Mouse (Mus musculus) CD4-positive helper T cell, adult 2 months (primary cell): Measurements from ENCODE around the gene Tm4sf19.

Experiments
- DNase-seq: peaks from one replicate; pipeline ENCODE4 v3.0.0-alpha.2; 2012; ENCODE audit warnings: low read depth, missing footprints, low spot score

The Tm4sf19 gene

DNA sequence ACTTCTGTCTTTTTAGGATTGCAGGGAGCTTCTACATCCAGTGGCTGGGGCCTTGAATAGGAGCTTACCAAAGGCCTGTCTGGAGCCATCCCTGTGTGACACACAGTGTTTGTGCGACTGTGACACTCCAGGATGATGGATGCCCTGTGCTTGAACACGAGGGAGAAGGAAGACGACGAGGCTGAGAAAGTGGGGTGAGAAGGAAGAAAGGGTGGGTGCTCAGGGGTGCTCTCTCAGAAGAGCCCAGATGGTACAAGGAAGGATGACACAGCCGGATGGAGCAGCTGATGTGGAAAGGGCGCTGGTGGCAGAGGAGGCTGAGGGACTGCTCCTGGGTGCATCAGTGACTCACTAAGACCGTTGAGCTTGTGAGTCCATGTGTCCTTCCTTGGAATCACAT is at the start of gene Tm4sf19:
Gene Tm4sf19 (plus strand): TSS at position 240 of the 400 bp plus-strand sequence.
- no peak for DNase-seq

GRCm38 (mm10) chr16:32350776-32351175 is 49.5 kb upstream of the Tm4sf19 start:
- DNase-seq = no peak

- DNase-seq = no peak
Measured at GRCm38 (mm10) chr16:32363530-32363929, 36.8 kb upstream of the Tm4sf19 start.

GRCm38 (mm10) chr16:32371351-32371750 is 29.0 kb upstream of the Tm4sf19 start:
- no peak for DNase-seq

GRCm38 (mm10) chr16:32379575-32379974 is 20.7 kb upstream of the Tm4sf19 start:
- no peak for DNase-seq

- DNase-seq = no peak
Measured at GRCm38 (mm10) chr16:32382901-32383300, 17.4 kb upstream of the Tm4sf19 start.

DNA sequence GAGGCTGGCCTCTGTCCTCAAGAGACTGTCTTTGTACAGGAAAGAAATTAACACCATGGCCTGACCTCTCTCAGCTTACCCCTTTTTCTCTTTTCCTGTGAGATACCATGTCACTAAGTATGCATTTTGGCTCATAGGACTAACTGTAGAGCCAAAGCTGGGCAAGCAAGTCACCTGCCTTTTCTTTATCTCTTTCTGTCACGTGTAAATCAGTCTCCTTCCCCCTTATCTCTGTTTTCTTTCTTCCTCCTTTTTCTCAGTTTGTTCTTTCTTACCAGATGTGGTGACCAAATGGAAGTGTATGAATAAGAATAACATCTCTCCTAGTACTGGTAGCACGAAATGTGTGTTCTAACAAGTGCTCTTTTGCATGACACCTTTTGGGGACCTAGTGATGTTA is 15.4 kb upstream of the Tm4sf19 start:
- no peak for DNase-seq

GRCm38 (mm10) chr16:32386826-32387225 is 13.5 kb upstream of the Tm4sf19 start:
- DNase-seq = no peak

GRCm38 (mm10) chr16:32389049-32389448 is 11.3 kb upstream of the Tm4sf19 start:
- no peak for DNase-seq

DNA sequence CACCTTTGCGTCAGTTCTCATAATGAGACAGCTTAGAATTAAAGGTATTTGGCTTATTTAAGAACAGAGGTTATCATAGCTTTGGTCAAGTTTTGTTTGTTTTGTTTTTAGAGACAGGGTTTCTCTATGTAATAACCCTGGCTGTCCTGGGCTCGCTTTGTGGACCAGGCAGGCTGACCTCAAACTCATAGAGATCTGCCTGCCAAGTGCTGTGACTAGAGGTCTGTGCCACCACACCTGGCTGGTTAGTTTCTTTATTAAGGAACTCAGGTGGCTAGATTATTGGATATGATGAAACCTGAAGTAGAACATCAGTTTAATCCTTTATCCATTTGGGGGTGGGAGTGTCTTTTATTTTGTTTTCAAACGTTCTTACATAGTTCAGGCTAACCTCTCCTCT is 10.5 kb upstream of the Tm4sf19 start:
- DNase-seq = no peak

DNA sequence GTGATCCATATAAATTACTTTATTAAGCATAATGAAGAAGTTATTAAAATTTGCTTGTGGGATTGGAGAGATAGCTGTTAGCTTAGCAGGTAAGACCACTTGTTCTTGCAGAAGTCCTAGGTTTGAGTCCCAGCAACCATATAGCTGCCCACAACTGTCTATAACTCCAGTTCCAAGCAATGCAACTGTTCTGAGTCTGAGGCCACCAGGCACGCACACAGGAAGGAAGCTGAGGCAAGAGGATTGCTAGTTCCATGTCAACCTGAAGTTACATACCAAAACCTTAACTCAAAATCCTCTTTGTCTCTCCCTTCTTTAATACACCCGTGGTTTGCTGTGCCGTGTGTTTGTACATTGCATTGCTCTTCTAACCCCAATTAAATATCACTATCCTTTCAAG is 9.4 kb upstream of the Tm4sf19 start:
- no peak for DNase-seq

DNA sequence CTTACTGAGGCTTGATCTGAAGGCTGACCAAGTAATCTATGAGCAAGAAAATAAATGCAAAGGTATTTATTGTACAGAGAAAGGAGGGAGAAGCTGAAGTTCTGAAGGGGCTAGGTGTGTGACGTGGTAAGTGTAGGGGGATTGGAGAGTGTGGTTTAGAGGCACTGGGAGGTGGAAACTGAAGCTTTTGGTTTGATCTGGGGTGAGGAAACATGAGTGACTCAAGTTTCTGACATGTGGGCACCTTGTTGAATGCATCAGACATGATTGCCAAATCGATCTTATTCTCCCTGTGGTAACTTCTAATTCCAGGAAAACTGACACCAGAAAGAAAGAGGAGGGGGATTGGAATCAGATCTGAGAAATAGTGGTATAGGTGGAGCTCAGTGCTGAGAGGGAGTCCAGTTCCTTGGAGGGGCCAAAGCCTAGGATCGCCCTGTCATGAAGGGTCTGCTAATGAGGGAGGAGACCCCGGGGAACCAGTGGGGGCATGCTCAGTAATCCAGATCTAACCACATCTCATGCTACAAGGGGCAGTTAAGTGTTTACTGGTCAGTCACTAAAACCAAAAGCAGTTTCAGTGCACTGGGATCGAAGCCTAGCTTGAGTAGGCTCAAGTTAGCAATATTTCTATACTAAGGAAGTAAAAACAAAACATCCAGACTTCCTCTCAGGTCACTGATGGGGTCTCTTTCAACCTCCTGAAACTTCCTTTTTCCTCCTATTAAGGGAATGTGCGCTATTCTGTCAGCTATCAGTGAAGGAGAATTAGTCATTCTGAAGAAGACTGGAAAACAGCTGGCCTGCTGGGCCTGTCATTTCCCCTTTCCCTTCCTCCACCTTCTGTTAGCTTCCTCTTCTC is 4.4 kb upstream of the Tm4sf19 start:
- no peak for DNase-seq

GRCm38 (mm10) chr16:32396541-32396835 is 3.8 kb upstream of the Tm4sf19 start:
- no peak for DNase-seq

GRCm38 (mm10) chr16:32398206-32398605 is 2.1 kb upstream of the Tm4sf19 start:
- no peak for DNase-seq

DNA sequence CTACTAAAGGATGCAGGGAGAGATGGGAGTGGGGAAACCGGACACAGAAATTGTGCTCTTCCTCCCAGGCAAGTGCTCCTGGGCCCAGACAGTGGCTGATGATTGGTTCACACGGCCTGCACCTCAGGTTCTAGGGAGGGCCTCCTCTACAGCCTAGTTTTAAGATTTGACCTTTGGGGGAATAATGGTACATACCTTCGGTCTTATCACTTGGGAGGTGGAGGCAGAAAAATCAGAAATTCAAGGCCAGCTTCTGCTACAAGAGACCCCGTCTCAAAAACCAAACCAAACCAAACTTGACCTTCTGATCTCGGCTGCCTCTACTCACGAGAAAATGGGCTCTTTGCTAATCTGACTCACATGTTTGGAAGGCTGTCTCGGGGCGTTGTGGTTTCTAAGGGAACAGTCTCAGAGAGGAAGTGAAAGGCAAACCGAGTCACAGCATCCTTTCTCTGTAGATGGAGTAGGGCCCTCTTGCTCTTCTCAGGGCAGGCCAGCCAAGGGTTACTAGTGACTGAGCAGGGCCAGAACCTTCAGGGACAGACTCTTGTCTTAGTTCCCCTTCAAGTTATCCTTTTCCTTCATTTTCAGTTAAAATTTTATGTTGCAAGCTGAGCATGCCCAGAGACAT is 1.1 kb downstream of the Tm4sf19 start:
- no peak for DNase-seq

- no peak for DNase-seq
Measured at GRCm38 (mm10) chr16:32402818-32403217, 2.5 kb downstream of the Tm4sf19 start.

- DNase-seq = no peak
Measured at GRCm38 (mm10) chr16:32405716-32406115, 5.4 kb downstream of the Tm4sf19 start.

DNA sequence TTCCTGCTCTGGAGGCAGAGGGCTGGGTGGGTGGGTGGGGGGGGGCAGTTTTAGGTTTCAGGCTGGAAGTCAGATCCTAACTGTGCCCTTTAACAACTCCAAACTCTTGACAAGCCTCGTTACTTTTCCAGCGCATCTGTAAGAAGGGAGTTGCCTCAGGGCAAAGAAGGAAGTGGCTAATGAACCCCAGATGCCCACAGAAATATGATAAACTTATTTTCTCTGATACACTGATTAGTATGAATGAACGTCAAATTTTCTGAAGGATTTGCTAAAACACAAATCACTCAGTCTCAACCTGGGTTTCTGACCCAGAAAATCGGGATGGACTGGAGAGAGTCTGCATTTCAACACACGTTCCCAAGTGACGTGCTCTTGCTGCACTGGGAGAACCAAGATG is 6.4 kb downstream of the Tm4sf19 start:
- DNase-seq = no peak

DNA sequence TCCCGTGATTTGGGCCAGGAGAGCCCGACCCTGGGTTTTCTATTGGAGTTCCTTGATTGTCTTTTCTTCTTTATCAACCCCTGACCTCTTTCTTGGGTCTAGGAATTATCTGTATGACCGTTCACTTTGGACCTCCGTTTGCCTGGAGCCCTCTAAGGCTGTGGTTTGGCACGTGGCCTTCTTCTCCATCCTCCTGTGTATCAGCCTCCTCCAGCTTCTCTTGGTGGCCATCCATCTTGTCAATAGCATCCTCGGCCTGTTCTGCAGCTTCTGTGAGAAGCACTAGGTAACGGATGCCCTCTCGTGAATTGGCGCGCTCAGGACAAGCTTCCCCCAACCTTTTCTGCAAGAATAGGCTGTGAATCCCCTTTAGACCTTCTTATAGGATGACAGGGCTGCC is 7.4 kb downstream of the Tm4sf19 start:
- DNase-seq = no peak

GRCm38 (mm10) chr16:32417457-32417856 is 17.2 kb downstream of the Tm4sf19 start:
- DNase-seq = no peak

DNA sequence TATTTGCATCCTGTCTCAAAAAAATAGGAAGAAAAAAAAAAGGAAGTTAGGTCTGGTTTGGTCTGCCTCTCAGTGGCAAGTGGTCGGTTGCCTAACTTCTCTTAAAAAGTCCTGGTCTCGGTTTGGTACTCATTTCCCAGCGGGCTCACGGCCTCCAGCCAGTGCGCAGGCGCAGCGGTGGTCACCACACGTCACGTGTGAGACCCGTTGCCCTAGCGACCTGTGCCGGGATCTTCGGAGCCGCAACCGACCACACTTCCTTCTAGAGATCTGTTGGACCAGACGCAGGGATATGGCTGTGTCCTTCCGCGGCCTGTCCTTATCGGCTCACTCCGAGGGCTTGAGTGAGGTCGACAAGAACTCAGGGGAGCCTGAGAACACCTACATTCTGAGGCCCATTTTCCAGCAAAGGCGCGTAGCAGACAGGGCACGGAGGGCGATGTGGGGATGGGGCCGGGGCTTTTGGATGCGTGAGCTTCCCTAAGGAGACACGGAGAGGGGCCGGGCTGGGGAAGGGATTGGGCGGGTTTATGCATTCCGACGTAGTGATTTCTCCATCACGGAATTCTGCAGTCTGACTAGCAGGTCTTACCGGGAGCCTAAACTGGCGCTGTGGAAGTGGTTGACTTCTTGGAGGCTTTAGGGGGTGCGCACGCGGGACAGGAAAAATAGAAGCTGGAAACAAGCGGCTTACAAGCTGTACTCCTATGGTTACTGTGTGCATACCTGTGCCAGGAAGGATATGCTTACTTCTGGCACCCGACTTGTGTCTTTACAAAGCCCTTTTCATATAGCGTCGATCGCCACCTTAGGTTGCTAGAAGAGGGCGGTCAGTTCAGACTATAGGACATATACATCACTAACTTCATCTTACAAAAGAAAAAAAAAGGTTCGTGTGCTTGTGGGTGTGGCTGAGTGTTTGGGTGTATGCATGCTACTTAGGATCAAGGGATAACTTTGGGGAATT is 19.5 kb downstream of the Tm4sf19 start, which contains the start of gene Tctex1d2:
Gene Tctex1d2 (plus strand): TSS at position 186 of the 967 bp plus-strand sequence.
- DNase-seq = peak; percentile 91

- DNase-seq = no peak
Measured at GRCm38 (mm10) chr16:32427506-32427905, 27.2 kb downstream of the Tm4sf19 start.
